Mouse (Mus musculus) spleen, postnatal 0 days (tissue): ENCODE results near the gene Hist1h1d. TPM values are rescaled to one million over a fixed set of nuclear protein-coding genes. Genes with fewer than 3 reads are reported as not detected.

ENCODE experiments used
- polyA plus RNA-seq: library from polyadenylated mRNA; unstranded; fragments of >200 nt; fragmentation: Nextera tagmentation; extraction: Ambion mirVana; gene quantifications from 2 replicates; pipeline ENCODE4 v1.2.1, GENCODE M21; 2015

Hist1h1d gene
- 0.91 and 1.1 TPM in 2 replicates for polyA plus RNA-seq

GRCm38 (mm10) chr13:23552962-23553361 is at the start of gene Hist1h1d:
Hist1h1d (plus strand) TSS chr13:23553262.

DNA sequence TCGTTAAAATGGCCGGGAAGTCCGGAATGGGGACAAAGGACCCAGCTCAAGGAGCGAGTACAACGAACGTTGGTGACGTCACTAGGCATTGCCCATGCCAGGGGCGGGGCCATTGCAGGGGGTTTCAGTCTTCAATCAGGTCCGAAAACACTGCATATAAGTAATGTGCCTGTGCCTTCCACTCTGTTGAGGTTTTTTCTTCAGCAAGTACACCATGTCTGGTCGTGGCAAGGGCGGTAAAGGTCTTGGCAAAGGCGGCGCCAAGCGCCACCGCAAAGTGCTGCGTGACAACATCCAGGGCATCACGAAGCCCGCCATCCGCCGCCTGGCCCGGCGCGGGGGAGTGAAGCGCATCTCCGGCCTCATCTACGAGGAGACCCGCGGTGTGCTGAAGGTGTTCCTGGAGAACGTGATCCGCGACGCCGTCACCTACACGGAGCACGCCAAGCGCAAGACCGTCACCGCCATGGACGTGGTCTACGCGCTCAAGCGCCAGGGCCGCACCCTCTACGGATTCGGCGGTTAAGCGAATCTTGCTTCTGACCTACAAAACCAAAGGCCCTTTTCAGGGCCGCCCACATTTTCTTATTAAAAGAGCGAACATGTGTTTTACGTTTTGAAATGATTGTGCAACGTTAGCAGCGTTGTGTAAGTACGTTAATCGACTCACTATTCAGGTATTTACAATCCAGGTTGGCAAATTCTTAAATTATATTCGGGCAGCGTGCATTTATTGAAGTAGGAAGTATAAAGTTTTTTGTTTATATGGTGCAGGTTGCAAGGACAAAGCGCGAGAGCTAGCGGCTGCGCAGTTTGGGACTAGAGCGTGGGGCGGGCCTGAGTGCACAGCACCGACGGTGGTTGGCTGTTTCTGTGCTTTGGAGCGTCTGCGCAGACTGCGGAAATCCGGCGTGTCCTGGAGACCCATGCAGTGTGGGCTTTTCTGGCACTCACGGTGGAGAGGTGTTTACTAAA is 21.9 kb upstream of the Hist1h1d start, which contains the start of gene Hist1h4h:
Hist1h4h (plus strand) TSS at position 150 of the 975 bp plus-strand sequence.

DNA sequence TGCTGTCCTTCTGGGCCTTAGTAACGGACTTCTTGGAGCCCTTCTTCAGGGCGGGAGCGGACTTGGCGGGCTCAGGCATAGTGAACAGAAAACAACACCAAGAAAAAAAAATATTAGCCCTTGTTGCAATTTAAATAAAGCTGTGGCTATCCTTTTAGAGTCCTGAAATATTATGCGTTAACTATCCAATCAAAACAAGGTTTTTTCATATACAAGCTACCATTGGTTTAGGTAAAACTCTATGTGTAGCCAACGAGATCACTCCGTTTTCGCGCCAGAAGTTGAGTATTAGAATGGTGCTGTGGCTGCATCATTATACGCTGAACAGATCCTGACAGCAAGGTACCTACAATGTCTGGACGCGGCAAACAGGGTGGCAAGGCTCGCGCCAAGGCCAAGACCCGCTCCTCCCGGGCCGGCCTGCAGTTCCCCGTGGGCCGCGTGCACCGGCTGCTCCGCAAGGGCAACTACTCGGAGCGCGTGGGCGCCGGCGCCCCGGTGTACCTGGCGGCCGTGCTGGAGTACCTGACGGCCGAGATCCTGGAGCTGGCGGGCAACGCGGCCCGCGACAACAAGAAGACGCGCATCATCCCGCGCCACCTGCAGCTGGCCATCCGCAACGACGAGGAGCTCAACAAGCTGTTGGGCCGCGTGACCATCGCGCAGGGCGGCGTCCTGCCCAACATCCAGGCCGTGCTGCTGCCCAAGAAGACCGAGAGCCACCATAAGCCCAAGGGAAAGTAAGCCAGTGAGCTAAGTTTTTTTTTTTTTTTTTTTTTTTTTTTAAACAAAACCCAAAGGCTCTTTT is 19.3 kb upstream of the Hist1h1d start, which contains the start of gene Hist1h2af:
Hist1h2af (plus strand) TSS at position 347 of the 808 bp plus-strand sequence.

GRCm38 (mm10) chr13:23535137-23536075 is 17.7 kb upstream of the Hist1h1d start, which contains the start of gene Hist1h3g:
Hist1h3g (plus strand) TSS chr13:23535422.

DNA sequence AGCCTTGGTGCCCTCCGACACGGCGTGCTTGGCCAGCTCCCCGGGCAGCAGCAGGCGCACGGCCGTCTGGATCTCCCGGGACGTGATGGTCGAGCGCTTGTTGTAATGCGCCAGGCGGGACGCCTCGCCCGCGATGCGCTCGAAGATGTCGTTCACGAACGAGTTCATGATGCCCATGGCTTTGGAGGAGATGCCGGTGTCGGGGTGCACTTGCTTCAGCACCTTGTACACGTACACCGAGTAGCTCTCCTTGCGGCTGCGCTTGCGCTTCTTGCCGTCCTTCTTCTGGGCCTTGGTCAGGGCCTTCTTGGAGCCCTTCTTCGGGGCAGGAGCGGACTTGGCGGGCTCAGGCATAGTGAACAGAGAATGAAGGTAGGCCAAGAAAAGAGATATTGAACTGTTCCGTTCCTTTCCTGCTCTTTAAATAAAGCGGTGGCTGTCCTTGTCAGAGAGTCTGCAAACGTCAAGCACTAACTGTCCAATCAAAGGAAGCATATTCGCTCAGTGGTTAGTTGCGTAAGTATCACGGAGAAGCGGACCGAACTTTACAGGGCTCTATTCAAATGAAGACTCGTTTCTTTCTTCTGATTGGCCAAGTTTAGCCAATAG is 10.0 kb upstream of the Hist1h1d start, which contains the start of gene Hist1h2bh:
Hist1h2bh (minus strand) TSS at position 394 of the 609 bp plus-strand sequence.

GRCm38 (mm10) chr13:23543965-23544786 is 8.9 kb upstream of the Hist1h1d start, which contains the start of gene Hist1h3f:
Hist1h3f (plus strand) TSS chr13:23544052.

GRCm38 (mm10) chr13:23551146-23551834 is 1.8 kb upstream of the Hist1h1d start, which contains the start of gene Hist1h4f:
Hist1h4f (minus strand) TSS chr13:23551648.

GRCm38 (mm10) chr13:23561883-23562659 is 9.0 kb downstream of the Hist1h1d start, which contains the start of gene Hist1h3e:
Hist1h3e (minus strand) TSS chr13:23562369.

GRCm38 (mm10) chr13:23571022-23571503 is 18.0 kb downstream of the Hist1h1d start, which contains the start of the genes Hist1h2ae and Hist1h2bg:
Hist1h2ae (minus strand) TSS chr13:23571220.
Hist1h2bg (plus strand) TSS chr13:23571396.

GRCm38 (mm10) chr13:23573898-23574524 is 20.9 kb downstream of the Hist1h1d start, which contains the start of the genes Hist1h2bf and Hist1h2ad:
Hist1h2bf (minus strand) TSS chr13:23574196.
Hist1h2ad (plus strand) TSS chr13:23574381.

DNA sequence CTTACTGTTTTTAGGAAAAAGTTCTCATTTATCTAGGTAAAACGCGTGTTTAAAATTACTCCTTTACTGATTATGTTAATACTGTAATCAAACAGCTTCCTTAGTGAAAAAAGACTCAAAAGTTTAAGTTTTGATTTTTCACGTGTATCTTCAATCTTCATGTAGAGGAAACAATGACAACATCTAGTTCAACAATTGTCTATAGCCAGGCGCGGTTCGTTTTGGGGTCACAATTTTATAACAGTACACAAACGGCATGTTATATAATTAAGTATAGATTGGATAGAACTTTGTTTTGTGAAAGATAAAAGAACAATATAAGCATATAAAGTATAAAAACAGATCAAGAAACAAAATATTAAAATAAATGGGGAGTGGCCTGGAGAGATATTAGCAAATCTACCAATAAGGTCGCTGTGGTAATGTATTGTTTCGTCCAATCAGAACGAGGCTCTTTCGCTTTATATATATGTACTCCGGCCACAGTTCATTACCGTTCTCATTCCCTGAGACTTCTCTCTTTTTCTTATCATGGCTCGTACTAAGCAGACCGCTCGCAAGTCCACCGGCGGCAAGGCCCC is 22.3 kb downstream of the Hist1h1d start, which contains the start of gene Hist1h3d:
Hist1h3d (plus strand) TSS at position 493 of the 581 bp plus-strand sequence.

DNA sequence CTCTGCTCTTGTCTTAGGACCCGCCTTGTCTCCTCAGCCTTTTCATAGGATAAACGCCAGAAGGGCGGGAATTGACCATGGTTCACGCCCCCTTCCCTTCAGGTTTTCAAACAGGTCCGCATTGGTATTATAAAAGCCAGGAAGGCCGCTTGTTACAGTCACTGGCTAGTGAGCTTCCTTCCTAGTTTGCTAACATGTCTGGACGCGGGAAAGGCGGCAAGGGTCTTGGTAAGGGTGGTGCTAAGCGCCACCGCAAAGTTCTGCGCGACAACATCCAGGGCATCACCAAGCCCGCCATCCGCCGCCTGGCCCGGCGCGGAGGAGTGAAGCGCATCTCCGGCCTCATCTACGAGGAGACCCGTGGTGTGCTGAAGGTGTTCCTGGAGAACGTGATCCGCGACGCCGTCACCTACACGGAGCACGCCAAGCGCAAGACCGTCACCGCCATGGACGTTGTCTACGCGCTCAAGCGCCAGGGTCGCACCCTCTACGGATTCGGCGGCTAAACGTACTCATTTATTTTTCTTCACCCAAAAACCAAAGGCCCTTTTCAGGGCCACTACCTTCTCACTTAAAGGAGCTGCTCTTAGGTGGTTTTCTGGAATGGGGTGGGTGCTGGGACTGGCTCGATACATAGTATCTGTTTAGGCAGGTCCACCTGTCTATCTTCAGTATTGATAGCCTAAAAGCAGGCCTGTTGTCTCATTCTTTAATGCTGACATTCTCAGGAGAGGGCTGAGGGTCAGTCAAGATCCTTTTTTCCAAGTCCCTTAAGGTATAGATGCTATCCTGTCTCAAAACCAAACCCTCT is 28.6 kb downstream of the Hist1h1d start, which contains the start of gene Hist1h4d:
Hist1h4d (plus strand) TSS at position 191 of the 811 bp plus-strand sequence.

